Mouse (Mus musculus) midbrain, embryonic 11.5 days (tissue): ENCODE measurements around the gene Vegfd. TPM values are rescaled to one million over a fixed set of nuclear protein-coding genes. Genes with fewer than 3 reads are reported as not detected.

Experiments
- ATAC-seq: fragments of 200-750 bp; cut with Nextera tagmentation; 2 replicates; pipeline ENCODE4 v1.8.0; 2017; ENCODE audit warnings: moderate TSS enrichment, moderate library complexity; ENCODE audit not compliant: low FRiP score
- DNase-seq: peaks from one replicate; pipeline ENCODE4 v3.0.0; 2015; ENCODE audit warnings: low spot score; ENCODE audit errors: missing footprints
- H3K27ac ChIP-seq: fragments of 300-500 bp; sonication (generic); 2 replicates; pipeline ENCODE4 v1.5.1; 2014; ENCODE audit warnings: low read depth, low read length
- H3K27me3 ChIP-seq: fragments of 300-500 bp; sonication (generic); 2 replicates; pipeline ENCODE4 v1.6.1; 2014; ENCODE audit warnings: mild to moderate bottlenecking, low read length, moderate library complexity, mixed read lengths; ENCODE audit not compliant: control insufficient read depth, insufficient read depth
- H3K36me3 ChIP-seq: fragments of 300-500 bp; sonication (generic); 2 replicates; pipeline ENCODE4 v1.6.1; 2014; ENCODE audit warnings: mild to moderate bottlenecking, low read length, moderate library complexity, mixed read lengths; ENCODE audit not compliant: control insufficient read depth, insufficient read depth
- H3K4me1 ChIP-seq: fragments of 300-500 bp; sonication (generic); 2 replicates; pipeline ENCODE4 v1.6.1; 2014; ENCODE audit warnings: low read length; ENCODE audit not compliant: control insufficient read depth, insufficient read depth
- H3K4me2 ChIP-seq: fragments of 300-500 bp; sonication (generic); 2 replicates; pipeline ENCODE4 v1.6.1; 2014; ENCODE audit warnings: mild to moderate bottlenecking, moderate library complexity
- H3K4me3 ChIP-seq: fragments of 300-500 bp; sonication (generic); 2 replicates; pipeline ENCODE4 v1.5.1; 2014; ENCODE audit warnings: low read depth, low read length
- H3K9ac ChIP-seq: fragments of 300-500 bp; sonication (generic); 2 replicates; pipeline ENCODE4 v1.6.1; 2014; ENCODE audit warnings: low read length
- H3K9me3 ChIP-seq: fragments of 300-500 bp; sonication (generic); 2 replicates; pipeline ENCODE4 v1.6.1; 2016; ENCODE audit warnings: low read length; ENCODE audit not compliant: control insufficient read depth
- WGBS: fragments of 180-500 bp; shearing (Covaris S2); extraction: QIAGEN DNeasy Blood & Tissue Kit; methylation state at CpG from one replicate; pipeline ENCODE4 v1.1.7; 2014; 5-methylcytosine and 5-hydroxymethylcytosine counted together
- polyA plus RNA-seq: library from polyadenylated mRNA; unstranded; fragments of >200 nt; fragmentation: Nextera tagmentation; extraction: Ambion mirVana; gene quantifications from 2 replicates; pipeline ENCODE4 v1.2.1, GENCODE M21; 2014

The Vegfd gene
- polyA plus RNA-seq, 1 experiment from 2014 or later: 0.79 TPM

GRCm38 (mm10) chrX:164374586-164374985 is 1.4 kb downstream of the Vegfd start:
- WGBS: 63% methylated on average over 5 of the region's 5 CpGs
- ATAC-seq (no peak), DNase-seq (no peak)
- Histone ChIP-seq H3K36me3 (no peaks in the 10 kb centered on the region), H3K27ac (no peak overlapping the region), H3K4me3 (no peak overlapping the region), H3K27me3 (no peaks in the 10 kb centered on the region; the same call in 1 of the 2 replicates), H3K9ac (no peak overlapping the region), H3K9me3 (no peaks in the 10 kb centered on the region), H3K4me1 (no peaks in the 10 kb centered on the region), H3K4me2 (no peak overlapping the region)

- no peak for DNase-seq
- no peak overlapping the region for H3K4me3 ChIP-seq
- H3K4me1 ChIP-seq: no peaks in the 10 kb centered on the region
- no peaks in the 10 kb centered on the region; the same call in 1 of the 2 replicates for H3K27me3 ChIP-seq
- H3K9me3 ChIP-seq: no peaks in the 10 kb centered on the region
- 85% methylated on average over 4 of the region's 4 CpGs for WGBS
- H3K36me3 ChIP-seq: no peaks in the 10 kb centered on the region
- H3K27ac ChIP-seq: no peak overlapping the region
- H3K9ac ChIP-seq: no peak overlapping the region
- ATAC-seq: no peak
- H3K4me2 ChIP-seq: no peak overlapping the region
These were observed 6.5 kb downstream of the Vegfd start for GRCm38 (mm10) chrX:164379721-164380120.

- 18% methylated on average over 31 of the region's 33 CpGs for WGBS
- no peaks in the 10 kb centered on the region for H3K4me1 ChIP-seq
- H3K9ac ChIP-seq: peak overlapping the region; percentile 16
- DNase-seq (peak; percentile 93), ATAC-seq (peak; percentile 100)
- no peaks in the 10 kb centered on the region for H3K36me3 ChIP-seq
- H3K4me3 ChIP-seq: peak overlapping the region; percentile 32
- no peak overlapping the region for H3K27ac ChIP-seq
- peak overlapping the region; percentile 59 for H3K4me2 ChIP-seq
- no peaks in the 10 kb centered on the region for H3K9me3 ChIP-seq
- H3K27me3 ChIP-seq: no peaks in the 10 kb centered on the region; the same call in 1 of the 2 replicates
These were observed 8.6 kb downstream of the Vegfd start for GRCm38 (mm10) chrX:164381618-164382408.

GRCm38 (mm10) chrX:164394091-164394490 is 20.9 kb downstream of the Vegfd start:
- WGBS: 77% methylated on average over 4 of the region's 4 CpGs

GRCm38 (mm10) chrX:164398456-164398855 is 25.3 kb downstream of the Vegfd start:
- DNase-seq: no peak
- Histone ChIP-seq H3K4me2 (no peak overlapping the region), H3K4me3 (no peak overlapping the region), H3K4me1 (no peaks in the 10 kb centered on the region), H3K27ac (no peak overlapping the region), H3K36me3 (no peaks in the 10 kb centered on the region), H3K9me3 (no peaks in the 10 kb centered on the region), H3K27me3 (no peaks in the 10 kb centered on the region; the same call in 1 of the 2 replicates), H3K9ac (no peak overlapping the region)
- ATAC-seq: no peak
- 70% methylated on average over 3 of the region's 3 CpGs for WGBS

More at GRCm38 (mm10) chrX:164394091-164394490, 20.9 kb downstream of the Vegfd start:
- Histone ChIP-seq H3K27ac (no peak overlapping the region), H3K4me1 (no peaks in the 10 kb centered on the region), H3K36me3 (no peaks in the 10 kb centered on the region), H3K4me3 (no peak overlapping the region), H3K9ac (no peak overlapping the region), H3K27me3 (no peaks in the 10 kb centered on the region; the same call in 1 of the 2 replicates), H3K4me2 (no peak overlapping the region), H3K9me3 (no peaks in the 10 kb centered on the region)
- DNase-seq: no peak
- ATAC-seq: no peak

- no peak for ATAC-seq
- H3K27me3 ChIP-seq: no peaks in the 10 kb centered on the region
- no peak overlapping the region for H3K4me2 ChIP-seq
- H3K27ac ChIP-seq: no peak overlapping the region
- no peaks in the 10 kb centered on the region for H3K36me3 ChIP-seq
- DNase-seq: no peak
- H3K4me1 ChIP-seq: no peaks in the 10 kb centered on the region
- no peak overlapping the region for H3K4me3 ChIP-seq
- H3K9me3 ChIP-seq: no peaks in the 10 kb centered on the region
- H3K9ac ChIP-seq: no peak overlapping the region
These were observed 32.0 kb downstream of the Vegfd start for GRCm38 (mm10) chrX:164405080-164405649.

GRCm38 (mm10) chrX:164406133-164407022 is 33.2 kb downstream of the Vegfd start:
- ATAC-seq (no peak), DNase-seq (no peak)
- no peaks in the 10 kb centered on the region for H3K27me3 ChIP-seq
- no peaks in the 10 kb centered on the region for H3K9me3 ChIP-seq
- WGBS: 77% methylated on average over 9 of the region's 9 CpGs
- no peak overlapping the region for H3K9ac ChIP-seq
- no peak overlapping the region for H3K4me2 ChIP-seq
- no peak overlapping the region for H3K27ac ChIP-seq
- no peaks in the 10 kb centered on the region for H3K36me3 ChIP-seq
- no peaks in the 10 kb centered on the region for H3K4me1 ChIP-seq
- H3K4me3 ChIP-seq: no peak overlapping the region

- Histone ChIP-seq H3K4me2 (no peak overlapping the region), H3K36me3 (no peaks in the 10 kb centered on the region), H3K27ac (no peak overlapping the region), H3K4me1 (no peaks in the 10 kb centered on the region), H3K4me3 (no peak overlapping the region), H3K9me3 (no peaks in the 10 kb centered on the region), H3K9ac (no peak overlapping the region), H3K27me3 (no peaks in the 10 kb centered on the region; the same call in 1 of the 2 replicates)
- ATAC-seq (no peak), DNase-seq (no peak)
- WGBS: 88% methylated on average over 3 of the region's 3 CpGs
These were observed 35.2 kb downstream of the Vegfd start for GRCm38 (mm10) chrX:164408301-164408927.
